Mouse (Mus musculus): ENCODE results near the gene Bard1. TPM values are rescaled to one million over a fixed set of nuclear protein-coding genes. Genes with fewer than 3 reads are reported as not detected.

The Bard1 gene
- 1.7 and 2.1 TPM in 2 replicates for polyA plus RNA-seq (2015; fragmentation: Nextera tagmentation; extraction: Ambion mirVana)

GRCm38 (mm10) chr1:71102344-71103173 lies at the start of gene Bard1:
TSS of gene Bard1 (minus strand) at chr1:71103146.
- no peaks in the 10 kb centered on the region for H3K9me3 ChIP-seq (replicated peaks; ENCODE audit: control insufficient read depth, low read length)
- under 1% methylated on average over 69 of the region's 69 CpGs for WGBS
- H3K4me1 ChIP-seq (ENCODE audit: control insufficient read depth, insufficient read depth, low read length), result peaks cover 22% of the 10 kb centered on the region
- H3K36me3 ChIP-seq (ENCODE audit: control insufficient read depth, insufficient read depth), result no peaks in the 10 kb centered on the region
- peak; percentile 95 for ATAC-seq (replicated peaks; ENCODE audit: extremely low read depth, insufficient read depth, low FRiP score)
- H3K4me2 ChIP-seq (ENCODE audit: low read depth, low read length), result peak within 1 kb of the TSS; percentile 68
- H3K27ac ChIP-seq (ENCODE audit: low read length), result peak within 1 kb of the TSS; percentile 87
- H3K9ac ChIP-seq (ENCODE audit: low read length), result peak within 1 kb of the TSS; percentile 82
- no peaks in the 10 kb centered on the region for H3K27me3 ChIP-seq (ENCODE audit: control insufficient read depth, insufficient read depth, low read length)
- H3K4me3 ChIP-seq (ENCODE audit: low read length), result peak within 1 kb of the TSS; percentile 88

GRCm38 (mm10) chr1:71127171-71127570 lies 24.2 kb upstream of the Bard1 start:
- no peaks in the 10 kb centered on the region for H3K36me3 ChIP-seq (ENCODE audit: control insufficient read depth, insufficient read depth)
- H3K4me1 ChIP-seq (ENCODE audit: control insufficient read depth, insufficient read depth, low read length), result no peaks in the 10 kb centered on the region
- H3K4me3 ChIP-seq (ENCODE audit: low read length), result no peak overlapping the region
- WGBS, result 81% methylated on average over 4 of the region's 4 CpGs
- ATAC-seq (replicated peaks; ENCODE audit: extremely low read depth, insufficient read depth, low FRiP score), result no peak
- H3K27me3 ChIP-seq (ENCODE audit: control insufficient read depth, insufficient read depth, low read length), result no peaks in the 10 kb centered on the region
- H3K27ac ChIP-seq (ENCODE audit: low read length), result no peak overlapping the region
- no peaks in the 10 kb centered on the region for H3K9me3 ChIP-seq (replicated peaks; ENCODE audit: control insufficient read depth, low read length)
- H3K9ac ChIP-seq (ENCODE audit: low read length), result no peak overlapping the region
- H3K4me2 ChIP-seq (ENCODE audit: low read depth, low read length), result no peak overlapping the region

GRCm38 (mm10) chr1:71118511-71118910 lies 15.6 kb upstream of the Bard1 start:
- no peaks in the 10 kb centered on the region for H3K4me1 ChIP-seq (ENCODE audit: control insufficient read depth, insufficient read depth, low read length)
- no peaks in the 10 kb centered on the region for H3K9me3 ChIP-seq (replicated peaks; ENCODE audit: control insufficient read depth, low read length)
- 75% methylated on average over 2 of the region's 2 CpGs for WGBS
- no peak overlapping the region for H3K4me2 ChIP-seq (ENCODE audit: low read depth, low read length)
- H3K27me3 ChIP-seq (ENCODE audit: control insufficient read depth, insufficient read depth, low read length), result no peaks in the 10 kb centered on the region
- no peak overlapping the region for H3K9ac ChIP-seq (ENCODE audit: low read length)
- no peaks in the 10 kb centered on the region for H3K36me3 ChIP-seq (ENCODE audit: control insufficient read depth, insufficient read depth)
- H3K27ac ChIP-seq (ENCODE audit: low read length), result no peak overlapping the region
- ATAC-seq (replicated peaks; ENCODE audit: extremely low read depth, insufficient read depth, low FRiP score), result no peak
- no peak overlapping the region for H3K4me3 ChIP-seq (ENCODE audit: low read length)

GRCm38 (mm10) chr1:71117253-71117652 lies 14.3 kb upstream of the Bard1 start:
- H3K9ac ChIP-seq (ENCODE audit: low read length), result no peak overlapping the region
- ATAC-seq (replicated peaks; ENCODE audit: extremely low read depth, insufficient read depth, low FRiP score), result no peak
- no peaks in the 10 kb centered on the region for H3K4me1 ChIP-seq (ENCODE audit: control insufficient read depth, insufficient read depth, low read length)
- H3K9me3 ChIP-seq (replicated peaks; ENCODE audit: control insufficient read depth, low read length), result no peaks in the 10 kb centered on the region
- H3K27ac ChIP-seq (ENCODE audit: low read length), result no peak overlapping the region
- WGBS, result 68% methylated on average over 4 of the region's 4 CpGs
- no peaks in the 10 kb centered on the region for H3K36me3 ChIP-seq (ENCODE audit: control insufficient read depth, insufficient read depth)
- H3K27me3 ChIP-seq (ENCODE audit: control insufficient read depth, insufficient read depth, low read length), result no peaks in the 10 kb centered on the region
- no peak overlapping the region for H3K4me2 ChIP-seq (ENCODE audit: low read depth, low read length)
- H3K4me3 ChIP-seq (ENCODE audit: low read length), result no peak overlapping the region

- 65% methylated on average over 2 of the region's 2 CpGs for WGBS
- H3K4me2 ChIP-seq (ENCODE audit: low read depth, low read length), result no peak overlapping the region
- no peak overlapping the region for H3K4me3 ChIP-seq (ENCODE audit: low read length)
- H3K9me3 ChIP-seq (replicated peaks; ENCODE audit: control insufficient read depth, low read length), result no peaks in the 10 kb centered on the region
- no peaks in the 10 kb centered on the region for H3K4me1 ChIP-seq (ENCODE audit: control insufficient read depth, insufficient read depth, low read length)
- no peaks in the 10 kb centered on the region for H3K27me3 ChIP-seq (ENCODE audit: control insufficient read depth, insufficient read depth, low read length)
- no peak overlapping the region for H3K27ac ChIP-seq (ENCODE audit: low read length)
- H3K9ac ChIP-seq (ENCODE audit: low read length), result no peak overlapping the region
- no peaks in the 10 kb centered on the region for H3K36me3 ChIP-seq (ENCODE audit: control insufficient read depth, insufficient read depth)
- ATAC-seq (replicated peaks; ENCODE audit: extremely low read depth, insufficient read depth, low FRiP score), result no peak
Measured at GRCm38 (mm10) chr1:71115781-71116180, 12.8 kb upstream of the Bard1 start.

GRCm38 (mm10) chr1:71109858-71110257 lies 6.9 kb upstream of the Bard1 start:
- H3K27ac ChIP-seq (ENCODE audit: low read length), result no peak overlapping the region
- no peaks in the 10 kb centered on the region for H3K4me1 ChIP-seq (ENCODE audit: control insufficient read depth, insufficient read depth, low read length)
- H3K4me2 ChIP-seq (ENCODE audit: low read depth, low read length), result no peak overlapping the region
- H3K36me3 ChIP-seq (ENCODE audit: control insufficient read depth, insufficient read depth), result no peaks in the 10 kb centered on the region
- H3K27me3 ChIP-seq (ENCODE audit: control insufficient read depth, insufficient read depth, low read length), result no peaks in the 10 kb centered on the region
- no peak overlapping the region for H3K4me3 ChIP-seq (ENCODE audit: low read length)
- WGBS, result 79% methylated on average over 10 of the region's 10 CpGs
- H3K9me3 ChIP-seq (replicated peaks; ENCODE audit: control insufficient read depth, low read length), result no peaks in the 10 kb centered on the region
- no peak overlapping the region for H3K9ac ChIP-seq (ENCODE audit: low read length)
- no peak for ATAC-seq (replicated peaks; ENCODE audit: extremely low read depth, insufficient read depth, low FRiP score)

GRCm38 (mm10) chr1:71106127-71106526 lies 3.2 kb upstream of the Bard1 start:
- no peaks in the 10 kb centered on the region for H3K27me3 ChIP-seq (ENCODE audit: control insufficient read depth, insufficient read depth, low read length)
- WGBS, result 90% methylated on average over 6 of the region's 6 CpGs

GRCm38 (mm10) chr1:71105724-71106123 lies 2.8 kb upstream of the Bard1 start:
- H3K36me3 ChIP-seq (ENCODE audit: control insufficient read depth, insufficient read depth), result no peaks in the 10 kb centered on the region
- peaks cover 9% of the 10 kb centered on the region for H3K4me1 ChIP-seq (ENCODE audit: control insufficient read depth, insufficient read depth, low read length)
- 78% methylated on average over 8 of the region's 8 CpGs for WGBS
- no peak overlapping the region for H3K9ac ChIP-seq (ENCODE audit: low read length)
- H3K4me3 ChIP-seq (ENCODE audit: low read length), result no peak overlapping the region
- no peak overlapping the region for H3K27ac ChIP-seq (ENCODE audit: low read length)
- no peak overlapping the region for H3K4me2 ChIP-seq (ENCODE audit: low read depth, low read length)
- H3K9me3 ChIP-seq (replicated peaks; ENCODE audit: control insufficient read depth, low read length), result no peaks in the 10 kb centered on the region
- H3K27me3 ChIP-seq (ENCODE audit: control insufficient read depth, insufficient read depth, low read length), result no peaks in the 10 kb centered on the region
- ATAC-seq (replicated peaks; ENCODE audit: extremely low read depth, insufficient read depth, low FRiP score), result no peak

More at GRCm38 (mm10) chr1:71106127-71106526, 3.2 kb upstream of the Bard1 start:
- Histone ChIP-seq H3K36me3 (ENCODE audit: control insufficient read depth, insufficient read depth) (no peaks in the 10 kb centered on the region), H3K4me1 (ENCODE audit: control insufficient read depth, insufficient read depth, low read length) (peaks cover 6% of the 10 kb centered on the region), H3K9me3 (replicated peaks; ENCODE audit: control insufficient read depth, low read length) (no peaks in the 10 kb centered on the region), H3K4me2 (ENCODE audit: low read depth, low read length) (no peak overlapping the region), H3K4me3 (ENCODE audit: low read length) (no peak overlapping the region), H3K9ac (ENCODE audit: low read length) (no peak overlapping the region), H3K27ac (ENCODE audit: low read length) (no peak overlapping the region)
- no peak for ATAC-seq (replicated peaks; ENCODE audit: extremely low read depth, insufficient read depth, low FRiP score)

- H3K27ac ChIP-seq (ENCODE audit: low read length), result peak overlapping the region; percentile 87
- no peaks in the 10 kb centered on the region for H3K9me3 ChIP-seq (replicated peaks; ENCODE audit: control insufficient read depth, low read length)
- 19% methylated on average over 18 of the region's 18 CpGs for WGBS
- peak overlapping the region; percentile 88 for H3K4me3 ChIP-seq (ENCODE audit: low read length)
- peak overlapping the region; percentile 75 for H3K9ac ChIP-seq (ENCODE audit: low read length)
- peaks cover 22% of the 10 kb centered on the region for H3K4me1 ChIP-seq (ENCODE audit: control insufficient read depth, insufficient read depth, low read length)
- H3K36me3 ChIP-seq (ENCODE audit: control insufficient read depth, insufficient read depth), result no peaks in the 10 kb centered on the region
- no peaks in the 10 kb centered on the region for H3K27me3 ChIP-seq (ENCODE audit: control insufficient read depth, insufficient read depth, low read length)
- H3K4me2 ChIP-seq (ENCODE audit: low read depth, low read length), result peak overlapping the region; percentile 68
- no peak for ATAC-seq (replicated peaks; ENCODE audit: extremely low read depth, insufficient read depth, low FRiP score)
Measured at GRCm38 (mm10) chr1:71103174-71103864, 373 bp upstream of the Bard1 start.

All from heart, embryonic 16.5 days (tissue).